Mouse (Mus musculus) right cerebral cortex, postnatal 4 days (tissue): Measurements from ENCODE around the gene Tssk3.
A peak's percentile ranks its signal among the peaks of the same experiment; 100 is the strongest.

Experiments used
- DNase-seq: peaks from one replicate; pipeline ENCODE4 v3.0.0-alpha.2; 2022

Tssk3 gene

GRCm38 (mm10) chr4:129447778-129448563, 42.9 kb downstream of the Tssk3 start:
- DNase-seq, result no peak

GRCm38 (mm10) chr4:129447360-129447759, 43.5 kb downstream of the Tssk3 start:
- DNase-seq, result no peak

GRCm38 (mm10) chr4:129441145-129441544, 49.7 kb downstream of the Tssk3 start:
- DNase-seq, result no peak

- DNase-seq, result peak; percentile 65
These were observed 50.3 kb downstream of the Tssk3 start, which contains the start of gene Zbtb8b for GRCm38 (mm10) chr4:129440340-129441063. Gene Zbtb8b (minus strand): TSS chr4:129440853.
